Comparison of ENCODE assay signal across 23 mouse cellular contexts in genomic region chr15:54033756-54034155, GRCm38 (mm10).
DNase-seq lines count a peak whose midpoint lies in the region; TF ChIP-seq lines count a peak whose summit lies in the region.
"Had no signal": no experiment of that assay in that cellular context is flagged by ENCODE, and none has a peak within 500 bp of the region (broad histone marks: within the 10 kb centered on the region; RNA-seq: fewer than 3 reads in every experiment).

No protein-coding gene starts in this region.

- no peak overlapping the region for H3K4me3 ChIP-seq in lung, adult 2 months (replicated peaks; ENCODE audit: extremely low read depth, low read depth, low read length)
- H3K4me3 ChIP-seq: forebrain, embryonic 15.5 days; heart, embryonic 15.5 days; hindbrain, embryonic 10.5 days; limb, embryonic 12.5 days; liver, embryonic 13.5 days; lung, embryonic 15.5 days; megakaryocyte, embryonic 14.5 days; midbrain, embryonic 13.5 days had no signal

- TF ChIP-seq CTCF in lung, adult 2 months (IDR thresholded peaks at IDR 0.05; ENCODE audit: insufficient read depth, low read length) = no peak

- no peak for TF ChIP-seq POLR2A in lung, adult 2 months (IDR thresholded peaks at IDR 0.05; ENCODE audit: borderline replicate concordance, extremely low read depth, low read depth, low read length)

- H3K4me1 ChIP-seq in lung, adult 2 months (ENCODE audit: control insufficient read depth, insufficient read depth, low read length) = no peaks in the 10 kb centered on the region
- H3K4me1 ChIP-seq: forebrain, embryonic 15.5 days; heart, embryonic 15.5 days; hindbrain, embryonic 10.5 days; limb, embryonic 12.5 days; liver, embryonic 13.5 days; lung, embryonic 15.5 days; megakaryocyte, embryonic 14.5 days; midbrain, embryonic 13.5 days had no signal

- peak; percentile 7 for DNase-seq in adrenal gland, postnatal 10 days
- no peak for DNase-seq in adrenal gland, postnatal 36 days
- DNase-seq in lung, adult 18-20 months = peak; percentile 3 to 5
- DNase-seq in lung, adult 2 months = no peak
- peak; percentile 54 for DNase-seq in gonadal fat pad, adult 2 months (ENCODE audit: low read depth)
- no peak for DNase-seq in spleen, postnatal 14 days (ENCODE audit: low spot score in 2 of 2)
- no peak for DNase-seq in left cerebral cortex, adult 18-20 months (ENCODE audit: low spot score in 2 of 2)
- DNase-seq: cerebellum, adult 2 months; cerebellum, postnatal 25 days; gastrocnemius, postnatal 36 days; kidney, adult 9 months; kidney, postnatal 14 days; liver, embryonic 13.5 days; right cerebral cortex, postnatal 14 days; spleen, adult 18-20 months; thymus, postnatal 14 days had no signal

- WGBS in lung, adult 2 months = 63% methylated on average over 5 of the region's 5 CpGs

Comparison
In these comparisons a context has a peak if more than half of its experiments do, and no peak if none do; other contexts are left out.
1. DNase-seq: peak in adrenal gland, postnatal 10 days (single experiment), lung, adult 18-20 months (2 of 2) and gonadal fat pad, adult 2 months (single experiment); none in adrenal gland, postnatal 36 days (0 of 2), lung, adult 2 months (single experiment), spleen, postnatal 14 days (0 of 2) and left cerebral cortex, adult 18-20 months (0 of 2).